Mouse (Mus musculus): ENCODE data around the gene Wnt3a. TPM values are rescaled to one million over a fixed set of nuclear protein-coding genes. Genes with fewer than 3 reads are reported as not detected.

Gene Wnt3a
- polyA plus RNA-seq, 1 experiment = not detected

DNA sequence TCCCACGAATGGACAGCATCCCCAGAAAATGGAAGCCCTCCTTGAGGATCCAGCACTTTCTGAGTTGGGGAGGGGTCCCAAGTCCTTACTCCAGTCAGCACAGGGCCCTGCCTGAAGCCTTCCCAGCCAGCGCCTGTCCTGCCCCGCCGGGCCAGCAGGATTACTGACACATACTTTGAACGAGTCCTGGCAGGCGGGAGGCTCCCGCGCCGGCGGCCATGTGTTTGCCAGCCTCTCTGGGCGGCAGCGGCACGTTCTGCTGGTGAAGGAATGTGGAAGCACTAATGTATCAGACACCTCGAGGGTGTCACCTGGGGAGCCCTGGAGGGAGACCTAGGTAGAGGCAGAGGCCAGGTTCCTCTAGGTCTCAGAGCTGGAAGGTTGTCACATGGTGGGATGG is 6.4 kb downstream of the Wnt3a start:
- no peak overlapping the region for H3K27ac ChIP-seq (ENCODE audit: control insufficient read depth, insufficient read depth, low read depth, low read length, poor library complexity)
- no peak overlapping the region for H3K4me3 ChIP-seq (replicated peaks; ENCODE audit: control insufficient read depth, low read depth, low read length)
- TF ChIP-seq POLR2A (IDR thresholded peaks at IDR 0.05; ENCODE audit: borderline replicate concordance, control insufficient read depth, low read depth, low read length) = no peak
- TF ChIP-seq CTCF (IDR thresholded peaks at IDR 0.05; ENCODE audit: control insufficient read depth, insufficient read depth, low read length) = no peak
- 63% methylated on average over 14 of the region's 14 CpGs for WGBS
- no peaks in the 10 kb centered on the region for H3K4me1 ChIP-seq (ENCODE audit: control insufficient read depth, insufficient read depth, low read length)

DNA sequence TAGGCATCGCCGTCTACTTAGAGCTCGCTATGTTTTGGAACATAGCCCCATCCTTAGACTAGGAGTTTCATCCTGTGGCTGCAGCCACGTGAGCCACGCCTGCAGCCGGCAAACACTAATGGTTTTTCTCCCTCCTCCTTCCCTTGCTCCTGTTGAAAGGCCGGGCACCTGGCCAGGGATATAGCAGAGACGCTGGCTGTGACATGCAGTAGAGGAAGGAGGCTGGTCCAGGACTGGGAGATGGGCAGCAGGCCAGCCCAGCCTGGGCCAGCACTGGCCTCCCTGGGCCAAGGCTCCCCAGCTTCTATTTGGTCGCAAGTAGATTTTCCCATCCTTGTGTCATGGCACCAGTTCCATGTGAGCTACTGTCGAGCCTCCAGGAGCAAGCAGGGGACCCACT is 7.6 kb downstream of the Wnt3a start:
- WGBS = 68% methylated on average over 10 of the region's 10 CpGs
- Histone ChIP-seq H3K27ac (ENCODE audit: control insufficient read depth, insufficient read depth, low read depth, low read length, poor library complexity) (no peak overlapping the region), H3K4me1 (ENCODE audit: control insufficient read depth, insufficient read depth, low read length) (no peaks in the 10 kb centered on the region), H3K4me3 (replicated peaks; ENCODE audit: control insufficient read depth, low read depth, low read length) (no peak overlapping the region)
- TF ChIP-seq CTCF (IDR thresholded peaks at IDR 0.05; ENCODE audit: control insufficient read depth, insufficient read depth, low read length) = no peak

DNA sequence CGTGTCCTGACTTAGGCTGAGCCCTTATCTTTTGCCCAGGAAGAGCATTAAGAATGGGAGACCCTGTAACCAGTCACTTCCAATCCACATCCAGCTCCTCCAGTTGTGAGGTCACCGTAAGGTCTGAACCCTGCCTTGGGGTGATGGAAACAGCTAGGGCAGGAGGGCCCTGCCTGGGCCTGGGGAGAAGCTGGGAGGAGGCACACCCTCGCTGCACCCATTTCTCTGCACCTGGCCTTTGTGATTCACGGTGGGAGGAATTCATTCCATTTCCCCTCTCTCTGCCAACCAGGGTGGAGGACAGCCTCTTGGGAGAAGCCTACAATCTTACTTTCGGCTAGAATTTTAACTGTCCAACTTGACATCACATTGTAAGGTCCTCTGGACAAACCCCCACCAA is 8.4 kb downstream of the Wnt3a start:
- Histone ChIP-seq H3K4me1 (ENCODE audit: control insufficient read depth, insufficient read depth, low read length) (no peaks in the 10 kb centered on the region), H3K27ac (ENCODE audit: control insufficient read depth, insufficient read depth, low read depth, low read length, poor library complexity) (no peak overlapping the region), H3K4me3 (replicated peaks; ENCODE audit: control insufficient read depth, low read depth, low read length) (no peak overlapping the region)
- 64% methylated on average over 5 of the region's 5 CpGs for WGBS
- TF ChIP-seq POLR2A (IDR thresholded peaks at IDR 0.05; ENCODE audit: borderline replicate concordance, control insufficient read depth, low read depth, low read length) = no peak
- no peak for TF ChIP-seq CTCF (IDR thresholded peaks at IDR 0.05; ENCODE audit: control insufficient read depth, insufficient read depth, low read length)

DNA sequence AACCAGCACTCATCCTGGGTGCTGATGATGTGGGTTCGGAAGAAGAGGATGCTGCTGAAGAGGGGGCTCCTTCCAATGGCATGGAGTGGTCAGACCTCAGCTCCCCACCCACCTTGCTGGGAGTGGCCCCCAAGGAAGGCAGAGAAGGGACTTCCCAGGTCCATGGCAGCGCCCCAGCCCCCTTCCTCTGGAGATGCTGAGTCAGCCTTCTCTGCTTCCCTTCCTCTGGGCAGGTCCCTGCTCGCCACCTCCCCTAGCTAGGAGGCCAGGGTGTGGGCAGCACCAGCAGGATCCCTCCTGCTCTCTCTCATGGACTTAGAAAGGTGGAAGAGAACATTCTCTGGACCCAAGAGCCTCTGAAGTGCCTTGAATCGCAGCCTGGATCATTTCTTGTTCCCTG is 12.5 kb downstream of the Wnt3a start:
- TF ChIP-seq CTCF (IDR thresholded peaks at IDR 0.05; ENCODE audit: control insufficient read depth, insufficient read depth, low read length) (no peak), POLR2A (IDR thresholded peaks at IDR 0.05; ENCODE audit: borderline replicate concordance, control insufficient read depth, low read depth, low read length) (no peak)
- Histone ChIP-seq H3K4me3 (replicated peaks; ENCODE audit: control insufficient read depth, low read depth, low read length) (no peak overlapping the region), H3K4me1 (ENCODE audit: control insufficient read depth, insufficient read depth, low read length) (no peaks in the 10 kb centered on the region), H3K27ac (ENCODE audit: control insufficient read depth, insufficient read depth, low read depth, low read length, poor library complexity) (no peak overlapping the region)
- 38% methylated on average over 4 of the region's 4 CpGs for WGBS

DNA sequence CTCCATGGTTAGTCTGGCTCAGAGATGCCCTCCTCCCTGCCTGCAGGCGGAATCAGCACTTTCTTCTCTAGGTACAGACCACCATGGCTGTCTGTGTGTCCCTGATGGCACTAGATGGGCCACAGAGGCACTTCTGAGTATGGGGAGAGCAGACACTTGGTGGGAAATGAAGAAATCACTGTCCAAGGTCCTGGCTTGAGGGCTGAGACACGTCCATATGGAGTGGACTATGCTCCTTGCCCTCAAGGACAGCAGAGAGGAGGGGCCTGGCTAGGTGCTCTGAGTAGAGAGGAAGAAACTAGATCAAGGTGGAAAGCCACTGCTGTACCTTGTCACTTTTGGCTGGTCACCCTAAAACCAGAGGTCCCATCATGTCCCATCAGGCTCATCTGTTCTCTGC is 13.7 kb downstream of the Wnt3a start:
- H3K27ac ChIP-seq (ENCODE audit: control insufficient read depth, insufficient read depth, low read depth, low read length, poor library complexity) = no peak overlapping the region
- 21% methylated on average over 2 of the region's 2 CpGs for WGBS
- no peak overlapping the region for H3K4me3 ChIP-seq (replicated peaks; ENCODE audit: control insufficient read depth, low read depth, low read length)
- H3K4me1 ChIP-seq (ENCODE audit: control insufficient read depth, insufficient read depth, low read length) = no peaks in the 10 kb centered on the region
- no peak for TF ChIP-seq CTCF (IDR thresholded peaks at IDR 0.05; ENCODE audit: control insufficient read depth, insufficient read depth, low read length)
- no peak for TF ChIP-seq POLR2A (IDR thresholded peaks at IDR 0.05; ENCODE audit: borderline replicate concordance, control insufficient read depth, low read depth, low read length)

DNA sequence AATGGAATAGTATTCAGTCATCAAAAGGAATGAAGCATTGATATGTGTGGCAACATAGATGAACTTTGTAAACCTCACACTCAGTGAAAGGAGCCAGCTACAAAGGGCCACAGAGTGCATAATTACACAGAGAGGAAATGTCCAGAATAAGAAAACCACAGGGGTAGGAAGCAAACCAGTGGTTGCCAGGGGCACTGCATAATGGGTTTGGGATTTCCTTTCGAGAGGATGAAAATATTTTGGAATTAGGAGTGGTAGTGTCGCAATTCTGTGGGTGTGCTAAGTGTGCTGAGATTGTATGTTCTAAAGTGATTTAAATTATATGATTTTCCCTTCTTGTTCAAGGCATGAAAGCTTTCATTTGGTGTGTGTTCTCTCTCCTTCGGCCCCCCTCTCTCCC is 16.4 kb downstream of the Wnt3a start:
- 42% methylated on average over 3 of the region's 3 CpGs for WGBS
- no peaks in the 10 kb centered on the region for H3K4me1 ChIP-seq (ENCODE audit: control insufficient read depth, insufficient read depth, low read length)
- no peak overlapping the region for H3K27ac ChIP-seq (ENCODE audit: control insufficient read depth, insufficient read depth, low read depth, low read length, poor library complexity)
- H3K4me3 ChIP-seq (replicated peaks; ENCODE audit: control insufficient read depth, low read depth, low read length) = no peak overlapping the region
- TF ChIP-seq POLR2A (IDR thresholded peaks at IDR 0.05; ENCODE audit: borderline replicate concordance, control insufficient read depth, low read depth, low read length) (no peak), CTCF (IDR thresholded peaks at IDR 0.05; ENCODE audit: control insufficient read depth, insufficient read depth, low read length) (no peak)

DNA sequence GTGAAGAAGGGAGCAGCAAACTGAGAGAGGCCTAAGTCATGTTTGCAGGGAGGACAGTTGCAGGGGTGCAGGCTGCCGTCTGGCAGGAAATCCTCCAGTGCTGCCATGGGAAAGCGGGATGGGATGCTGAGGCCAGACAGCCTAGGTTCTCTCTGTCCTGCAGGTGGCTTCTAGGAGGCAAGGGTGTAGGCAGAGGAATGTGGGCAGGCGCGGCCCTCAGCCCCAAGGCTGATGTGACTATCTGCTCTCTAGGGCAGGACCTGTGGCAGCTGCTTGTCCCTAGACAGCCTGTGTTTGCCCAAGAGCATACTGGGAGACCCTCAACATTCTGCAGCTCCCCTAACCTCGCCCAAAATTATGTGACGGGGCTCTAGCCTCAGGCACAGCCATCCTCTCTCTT is 23.8 kb downstream of the Wnt3a start:
- no peak overlapping the region for H3K4me3 ChIP-seq (replicated peaks; ENCODE audit: control insufficient read depth, low read depth, low read length)
- H3K27ac ChIP-seq (ENCODE audit: control insufficient read depth, insufficient read depth, low read depth, low read length, poor library complexity) = no peak overlapping the region
- TF ChIP-seq CTCF (IDR thresholded peaks at IDR 0.05; ENCODE audit: control insufficient read depth, insufficient read depth, low read length) = no peak
- no peak for TF ChIP-seq POLR2A (IDR thresholded peaks at IDR 0.05; ENCODE audit: borderline replicate concordance, control insufficient read depth, low read depth, low read length)
- peaks cover 1% of the 10 kb centered on the region; the same call in 1 of the 2 replicates for H3K4me1 ChIP-seq (ENCODE audit: control insufficient read depth, insufficient read depth, low read length)
- 49% methylated on average over 6 of the region's 6 CpGs for WGBS

DNA sequence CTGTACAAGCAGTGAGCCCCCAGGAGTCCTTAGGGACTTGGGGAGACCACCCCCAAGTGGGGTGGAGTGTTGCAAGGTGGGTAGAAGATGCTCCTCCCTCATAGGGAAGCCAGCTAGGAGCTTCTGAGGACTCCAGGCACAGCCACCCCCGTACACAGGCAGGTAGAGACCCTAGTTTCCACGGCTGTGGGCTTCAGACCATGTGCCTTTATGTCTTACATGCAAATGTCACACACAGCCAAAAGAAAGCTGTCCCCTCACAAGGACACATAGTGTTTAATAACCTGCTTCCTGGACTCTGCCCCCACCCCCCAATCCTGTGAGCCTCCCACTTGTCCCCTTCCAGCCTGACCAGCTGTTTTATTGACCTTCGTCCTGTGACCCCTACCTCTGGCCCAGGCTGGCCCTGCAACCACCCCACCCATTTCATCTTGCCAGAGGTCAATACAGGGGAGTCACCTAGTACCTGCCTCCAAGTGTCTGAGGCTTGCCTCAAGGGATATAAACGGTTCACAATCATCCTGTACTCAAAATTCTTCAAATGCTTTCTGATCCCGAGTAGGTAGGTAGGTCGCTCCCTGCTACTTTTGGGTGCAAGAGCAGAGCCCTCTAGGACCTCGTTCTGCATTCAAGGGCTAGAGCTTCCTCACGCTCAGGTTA is 25.3 kb downstream of the Wnt3a start:
- TF ChIP-seq POLR2A (IDR thresholded peaks at IDR 0.05; ENCODE audit: borderline replicate concordance, control insufficient read depth, low read depth, low read length) (no peak), CTCF (IDR thresholded peaks at IDR 0.05; ENCODE audit: control insufficient read depth, insufficient read depth, low read length) (no peak)
- peaks cover 3% of the 10 kb centered on the region; the same call in 1 of the 2 replicates for H3K4me1 ChIP-seq (ENCODE audit: control insufficient read depth, insufficient read depth, low read length)
- H3K4me3 ChIP-seq (replicated peaks; ENCODE audit: control insufficient read depth, low read depth, low read length) = no peak overlapping the region
- WGBS = 68% methylated on average over 8 of the region's 8 CpGs
- no peak overlapping the region for H3K27ac ChIP-seq (ENCODE audit: control insufficient read depth, insufficient read depth, low read depth, low read length, poor library complexity)

DNA sequence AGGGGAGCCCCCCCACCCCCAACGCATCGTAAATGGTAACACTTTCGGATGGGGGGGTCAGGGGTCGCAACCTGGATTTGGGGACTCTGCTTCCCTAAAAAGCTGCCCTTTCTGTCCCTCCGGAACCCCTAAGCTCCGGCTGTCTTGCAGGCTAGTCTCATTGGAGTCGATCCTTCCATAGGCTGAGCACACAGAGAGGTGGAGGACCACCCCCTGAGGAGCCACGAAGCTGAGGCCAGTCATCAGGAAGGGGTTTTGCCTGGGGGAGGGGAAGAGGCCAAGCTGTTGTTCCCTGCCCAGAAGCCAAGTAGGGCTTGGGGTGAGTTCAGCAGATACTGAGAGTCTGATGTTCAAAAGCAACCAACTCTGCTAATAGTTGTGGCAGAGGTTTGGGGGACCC is 26.0 kb downstream of the Wnt3a start:
- 19% methylated on average over 8 of the region's 8 CpGs for WGBS
- H3K27ac ChIP-seq (ENCODE audit: control insufficient read depth, insufficient read depth, low read depth, low read length, poor library complexity) = no peak overlapping the region
- no peak overlapping the region for H3K4me3 ChIP-seq (replicated peaks; ENCODE audit: control insufficient read depth, low read depth, low read length)
- peaks cover 3% of the 10 kb centered on the region; the same call in 1 of the 2 replicates for H3K4me1 ChIP-seq (ENCODE audit: control insufficient read depth, insufficient read depth, low read length)
- no peak for TF ChIP-seq CTCF (IDR thresholded peaks at IDR 0.05; ENCODE audit: control insufficient read depth, insufficient read depth, low read length)
- no peak for TF ChIP-seq POLR2A (IDR thresholded peaks at IDR 0.05; ENCODE audit: borderline replicate concordance, control insufficient read depth, low read depth, low read length)

All from bone marrow, adult 2 months (tissue).